Mouse (Mus musculus): ENCODE measurements around the gene Adamts8.

Adamts8 gene

GRCm38 (mm10) chr9:30921261-30922103 lies 20.9 kb upstream of the Adamts8 start:
- DNase-seq (ENCODE audit: low read depth, low spot score), result no peak

GRCm38 (mm10) chr9:30922197-30922894 lies 20.0 kb upstream of the Adamts8 start, which contains the start of gene Adamts15:
Gene Adamts15, minus strand, starts transcription at chr9:30922452.
- peak; percentile 82 for DNase-seq (ENCODE audit: low read depth, low spot score)

GRCm38 (mm10) chr9:30928759-30929158 lies 13.6 kb upstream of the Adamts8 start:
- DNase-seq (ENCODE audit: low read depth, low spot score), result no peak

- no peak for DNase-seq (ENCODE audit: low read depth, low spot score)
Measured at GRCm38 (mm10) chr9:30932346-30932745, 10.0 kb upstream of the Adamts8 start.

- no peak for DNase-seq (ENCODE audit: low read depth, low spot score)
Measured at GRCm38 (mm10) chr9:30934827-30935226, 7.5 kb upstream of the Adamts8 start.

- peak; percentile 69 for DNase-seq (ENCODE audit: low read depth, low spot score)
Measured at GRCm38 (mm10) chr9:30936674-30937438, 5.5 kb upstream of the Adamts8 start.

GRCm38 (mm10) chr9:30940328-30940727 lies 2.0 kb upstream of the Adamts8 start:
- peak; percentile 92 for DNase-seq (ENCODE audit: low read depth, low spot score)

GRCm38 (mm10) chr9:30943341-30943740 lies 979 bp downstream of the Adamts8 start:
- no peak for DNase-seq (ENCODE audit: low read depth, low spot score)

- no peak for DNase-seq (ENCODE audit: low read depth, low spot score)
Measured at GRCm38 (mm10) chr9:30944234-30944633, 1.9 kb downstream of the Adamts8 start.

GRCm38 (mm10) chr9:30945276-30945675 lies 2.9 kb downstream of the Adamts8 start:
- no peak for DNase-seq (ENCODE audit: low read depth, low spot score)

GRCm38 (mm10) chr9:30949422-30949821 lies 7.1 kb downstream of the Adamts8 start:
- no peak for DNase-seq (ENCODE audit: low read depth, low spot score)

GRCm38 (mm10) chr9:30949971-30950370 lies 7.6 kb downstream of the Adamts8 start:
- DNase-seq (ENCODE audit: low read depth, low spot score), result no peak

- DNase-seq (ENCODE audit: low read depth, low spot score), result no peak
Measured at GRCm38 (mm10) chr9:30950592-30950991, 8.2 kb downstream of the Adamts8 start.

GRCm38 (mm10) chr9:30951461-30951860 lies 9.1 kb downstream of the Adamts8 start:
- no peak for DNase-seq (ENCODE audit: low read depth, low spot score)

GRCm38 (mm10) chr9:30953287-30953686 lies 10.9 kb downstream of the Adamts8 start:
- DNase-seq (ENCODE audit: low read depth, low spot score), result no peak

GRCm38 (mm10) chr9:30955246-30955645 lies 12.9 kb downstream of the Adamts8 start:
- DNase-seq (ENCODE audit: low read depth, low spot score), result no peak

GRCm38 (mm10) chr9:30963780-30964179 lies 21.4 kb downstream of the Adamts8 start:
- DNase-seq (ENCODE audit: low read depth, low spot score), result no peak

- DNase-seq (ENCODE audit: low read depth, low spot score), result no peak
Measured at GRCm38 (mm10) chr9:30964685-30965084, 22.3 kb downstream of the Adamts8 start.

- no peak for DNase-seq (ENCODE audit: low read depth, low spot score)
Measured at GRCm38 (mm10) chr9:30966881-30967280, 24.5 kb downstream of the Adamts8 start.

GRCm38 (mm10) chr9:30968130-30968529 lies 25.8 kb downstream of the Adamts8 start:
- DNase-seq (ENCODE audit: low read depth, low spot score), result no peak

- DNase-seq (ENCODE audit: low read depth, low spot score), result no peak
Measured at GRCm38 (mm10) chr9:30970001-30970400, 27.6 kb downstream of the Adamts8 start.

- DNase-seq (ENCODE audit: low read depth, low spot score), result no peak
Measured at GRCm38 (mm10) chr9:30971967-30972366, 29.6 kb downstream of the Adamts8 start.
